Mouse (Mus musculus): ENCODE results near the gene Krit1. TPM values are rescaled to one million over a fixed set of nuclear protein-coding genes. Genes with fewer than 3 reads are reported as not detected.
"Not testable (repeated sequence)": the region's sequence is repeated elsewhere in the genome, so short reads cannot be mapped to it uniquely, and the experiment has no call there.

Gene Krit1
- polyA plus RNA-seq, 1 experiment from 2014 or later = 14.0 TPM

- no peak for TF ChIP-seq CTCF (IDR thresholded peaks at IDR 0.05; ENCODE audit: low read depth)
- H3K4me2 ChIP-seq (replicated peaks; ENCODE audit: low read depth) = no peak overlapping the region
- H3K27me3 ChIP-seq (replicated peaks; ENCODE audit: control insufficient read depth, insufficient read depth, low read length) = no peaks in the 10 kb centered on the region
- no peaks in the 10 kb centered on the region for H3K9me3 ChIP-seq (ENCODE audit: control insufficient read depth)
- H3K4me1 ChIP-seq (replicated peaks; ENCODE audit: control insufficient read depth, insufficient read depth, low read length) = no peaks in the 10 kb centered on the region
- ATAC-seq = no peak
- no peak overlapping the region for H3K4me3 ChIP-seq (ENCODE audit: low read depth, low read length)
- 54% methylated on average over 1 of the region's 1 CpGs for WGBS
- no peaks in the 10 kb centered on the region for H3K36me3 ChIP-seq (ENCODE audit: control insufficient read depth, insufficient read depth)
- no peak overlapping the region for H3K9ac ChIP-seq (ENCODE audit: low read depth, low read length)
- no peak overlapping the region for H3K27ac ChIP-seq (ENCODE audit: low read depth, low read length)
These were observed 18.1 kb upstream of the Krit1 start for GRCm38 (mm10) chr5:3784751-3785496.

- H3K36me3 ChIP-seq (ENCODE audit: control insufficient read depth, insufficient read depth) = no peaks in the 10 kb centered on the region
- H3K4me2 ChIP-seq (replicated peaks; ENCODE audit: low read depth) = no peak overlapping the region
- H3K4me3 ChIP-seq (ENCODE audit: low read depth, low read length) = no peak overlapping the region
- no peak overlapping the region for H3K9ac ChIP-seq (ENCODE audit: low read depth, low read length)
- H3K9me3 ChIP-seq (ENCODE audit: control insufficient read depth) = no peaks in the 10 kb centered on the region
- no peaks in the 10 kb centered on the region for H3K27me3 ChIP-seq (replicated peaks; ENCODE audit: control insufficient read depth, insufficient read depth, low read length)
- WGBS = 79% methylated on average over 4 of the region's 4 CpGs
- no peaks in the 10 kb centered on the region for H3K4me1 ChIP-seq (replicated peaks; ENCODE audit: control insufficient read depth, insufficient read depth, low read length)
- ATAC-seq = no peak
- no peak for TF ChIP-seq CTCF (IDR thresholded peaks at IDR 0.05; ENCODE audit: low read depth)
- no peak overlapping the region for H3K27ac ChIP-seq (ENCODE audit: low read depth, low read length)
These were observed 15.4 kb upstream of the Krit1 start for GRCm38 (mm10) chr5:3787548-3787947.

- no peak for TF ChIP-seq CTCF (IDR thresholded peaks at IDR 0.05; ENCODE audit: low read depth)
- Histone ChIP-seq H3K36me3 (ENCODE audit: control insufficient read depth, insufficient read depth) (no peaks in the 10 kb centered on the region), H3K9me3 (ENCODE audit: control insufficient read depth) (no peaks in the 10 kb centered on the region), H3K9ac (ENCODE audit: low read depth, low read length) (no peak overlapping the region), H3K4me1 (replicated peaks; ENCODE audit: control insufficient read depth, insufficient read depth, low read length) (no peaks in the 10 kb centered on the region), H3K4me3 (ENCODE audit: low read depth, low read length) (no peak overlapping the region), H3K27me3 (replicated peaks; ENCODE audit: control insufficient read depth, insufficient read depth, low read length) (no peaks in the 10 kb centered on the region), H3K27ac (ENCODE audit: low read depth, low read length) (no peak overlapping the region), H3K4me2 (replicated peaks; ENCODE audit: low read depth) (no peak overlapping the region)
- ATAC-seq = no peak
These were observed 11.9 kb upstream of the Krit1 start for GRCm38 (mm10) chr5:3791048-3791447.

GRCm38 (mm10) chr5:3797101-3797500 lies 5.9 kb upstream of the Krit1 start:
- not testable (repeated sequence) for H3K9ac ChIP-seq (ENCODE audit: low read depth, low read length); H3K27me3 ChIP-seq (replicated peaks; ENCODE audit: control insufficient read depth, insufficient read depth, low read length); H3K4me3 ChIP-seq (ENCODE audit: low read depth, low read length); H3K4me2 ChIP-seq (replicated peaks; ENCODE audit: low read depth); H3K36me3 ChIP-seq (ENCODE audit: control insufficient read depth, insufficient read depth); H3K9me3 ChIP-seq (ENCODE audit: control insufficient read depth); ATAC-seq; H3K4me1 ChIP-seq (replicated peaks; ENCODE audit: control insufficient read depth, insufficient read depth, low read length); H3K27ac ChIP-seq (ENCODE audit: low read depth, low read length)
- WGBS = 82% methylated on average over 2 of the region's 2 CpGs

- H3K27me3 ChIP-seq (replicated peaks; ENCODE audit: control insufficient read depth, insufficient read depth, low read length); H3K4me3 ChIP-seq (ENCODE audit: low read depth, low read length); H3K9ac ChIP-seq (ENCODE audit: low read depth, low read length); H3K9me3 ChIP-seq (ENCODE audit: control insufficient read depth); ATAC-seq; H3K4me2 ChIP-seq (replicated peaks; ENCODE audit: low read depth); H3K27ac ChIP-seq (ENCODE audit: low read depth, low read length); H3K36me3 ChIP-seq (ENCODE audit: control insufficient read depth, insufficient read depth); H3K4me1 ChIP-seq (replicated peaks; ENCODE audit: control insufficient read depth, insufficient read depth, low read length): not testable (repeated sequence)
These were observed 4.3 kb upstream of the Krit1 start for GRCm38 (mm10) chr5:3798656-3799055.

GRCm38 (mm10) chr5:3800041-3800440 lies 2.9 kb upstream of the Krit1 start:
- H3K27ac ChIP-seq (ENCODE audit: low read depth, low read length) = no peak overlapping the region
- WGBS = 80% methylated on average over 1 of the region's 1 CpGs

More at GRCm38 (mm10) chr5:3800041-3800440, 2.9 kb upstream of the Krit1 start:
- Histone ChIP-seq H3K4me1 (replicated peaks; ENCODE audit: control insufficient read depth, insufficient read depth, low read length) (0 out of 2 replicates have a peak, but pooled peaks cover 2% of the 10 kb centered on the region), H3K36me3 (ENCODE audit: control insufficient read depth, insufficient read depth) (no peaks in the 10 kb centered on the region), H3K9ac (ENCODE audit: low read depth, low read length) (no peak overlapping the region), H3K4me2 (replicated peaks; ENCODE audit: low read depth) (no peak overlapping the region), H3K27me3 (replicated peaks; ENCODE audit: control insufficient read depth, insufficient read depth, low read length) (no peaks in the 10 kb centered on the region), H3K4me3 (ENCODE audit: low read depth, low read length) (no peak overlapping the region), H3K9me3 (ENCODE audit: control insufficient read depth) (no peaks in the 10 kb centered on the region)
- no peak for ATAC-seq
- TF ChIP-seq CTCF (IDR thresholded peaks at IDR 0.05; ENCODE audit: low read depth) = no peak

Measured in intestine, postnatal 0 days (tissue).